Mouse (Mus musculus) heart, embryonic 16.5 days (tissue): ENCODE measurements around the gene Cd209c. TPM values are rescaled to one million over a fixed set of nuclear protein-coding genes. Genes with fewer than 3 reads are reported as not detected.

Experiments
- ATAC-seq: fragments of 200-750 bp; cut with Nextera tagmentation; replicated peaks from 2 replicates; pipeline ENCODE4 v1.8.0; 2017; ENCODE audit warnings: moderate number of reproducible peaks; ENCODE audit not compliant: insufficient read depth, low FRiP score; ENCODE audit errors: extremely low read depth
- H3K27ac ChIP-seq: fragments of 300-500 bp; sonication (generic); 2 replicates; pipeline ENCODE4 v1.5.1; 2014; ENCODE audit warnings: mild to moderate bottlenecking, low read length, control low read depth, moderate library complexity
- H3K27me3 ChIP-seq: fragments of 300-500 bp; sonication (generic); 2 replicates; pipeline ENCODE4 v1.6.1; 2014; ENCODE audit warnings: low read length, mixed read lengths; ENCODE audit not compliant: control insufficient read depth, insufficient read depth
- H3K36me3 ChIP-seq: fragments of 300-500 bp; sonication (generic); 2 replicates; pipeline ENCODE4 v1.6.1; 2014; ENCODE audit not compliant: control insufficient read depth, insufficient read depth
- H3K4me1 ChIP-seq: fragments of 300-500 bp; sonication (generic); 2 replicates; pipeline ENCODE4 v1.6.1; 2014; ENCODE audit warnings: low read length, mixed read lengths; ENCODE audit not compliant: control insufficient read depth, insufficient read depth
- H3K4me2 ChIP-seq: fragments of 300-500 bp; sonication (generic); 2 replicates; pipeline ENCODE4 v1.6.1; 2014; ENCODE audit warnings: low read depth, mild to moderate bottlenecking, control low read depth, low read length
- H3K4me3 ChIP-seq: fragments of 300-500 bp; sonication (generic); 2 replicates; pipeline ENCODE4 v1.5.1; 2014; ENCODE audit warnings: mild to moderate bottlenecking, control low read depth, low read length
- H3K9ac ChIP-seq: fragments of 300-500 bp; sonication (generic); 2 replicates; pipeline ENCODE4 v1.6.1; 2014; ENCODE audit warnings: low read length, control low read depth
- H3K9me3 ChIP-seq: fragments of 300-500 bp; sonication (generic); replicated peaks from 2 replicates; pipeline ENCODE4 v1.6.1; 2016; ENCODE audit warnings: low read length; ENCODE audit not compliant: control insufficient read depth
- WGBS: fragments of 180-500 bp; shearing (Covaris S2); extraction: QIAGEN DNeasy Blood & Tissue Kit; methylation state at CpG from one replicate; pipeline ENCODE4 v1.1.7; 2014; 5-methylcytosine and 5-hydroxymethylcytosine counted together
- polyA plus RNA-seq: library from polyadenylated mRNA; unstranded; fragments of >200 nt; fragmentation: Nextera tagmentation; extraction: Ambion mirVana; gene quantifications from 2 replicates; pipeline ENCODE4 v1.2.1, GENCODE M21; 2015

Cd209c gene
- polyA plus RNA-seq = 0.21 and 0.38 TPM in 2 replicates

DNA sequence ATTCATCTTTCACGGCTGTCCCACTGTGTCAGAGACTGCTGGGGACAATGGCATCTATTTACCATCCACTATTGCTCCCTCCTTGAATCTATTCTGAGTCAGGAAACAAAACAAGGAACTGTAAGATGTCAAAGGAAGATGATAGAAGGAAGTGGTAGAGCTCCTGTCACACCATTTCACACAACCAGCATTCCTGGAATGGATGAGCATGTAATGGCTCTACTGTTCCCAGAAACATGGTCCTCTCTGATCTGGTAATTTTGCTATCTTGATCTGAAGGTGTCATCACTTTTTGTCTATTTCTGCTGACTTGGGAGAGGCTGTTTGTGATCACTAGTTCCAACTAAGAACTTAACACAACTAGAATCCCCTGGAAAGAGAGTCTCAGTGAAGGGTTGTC, at the start of gene Cd209c:
Gene Cd209c, minus strand, starts transcription at position 101 of the 400 bp plus-strand sequence.
- Histone ChIP-seq H3K27ac (no peak within 1 kb of the TSS), H3K4me2 (no peak within 1 kb of the TSS), H3K36me3 (no peaks in the 10 kb centered on the region), H3K4me1 (no peaks in the 10 kb centered on the region), H3K9ac (no peak within 1 kb of the TSS), H3K27me3 (no peaks in the 10 kb centered on the region), H3K9me3 (peaks cover 4% of the 10 kb centered on the region; the same call in 1 of the 2 replicates), H3K4me3 (no peak within 1 kb of the TSS)
- 80% methylated on average over 1 of the region's 1 CpGs for WGBS
- no peak for ATAC-seq

DNA sequence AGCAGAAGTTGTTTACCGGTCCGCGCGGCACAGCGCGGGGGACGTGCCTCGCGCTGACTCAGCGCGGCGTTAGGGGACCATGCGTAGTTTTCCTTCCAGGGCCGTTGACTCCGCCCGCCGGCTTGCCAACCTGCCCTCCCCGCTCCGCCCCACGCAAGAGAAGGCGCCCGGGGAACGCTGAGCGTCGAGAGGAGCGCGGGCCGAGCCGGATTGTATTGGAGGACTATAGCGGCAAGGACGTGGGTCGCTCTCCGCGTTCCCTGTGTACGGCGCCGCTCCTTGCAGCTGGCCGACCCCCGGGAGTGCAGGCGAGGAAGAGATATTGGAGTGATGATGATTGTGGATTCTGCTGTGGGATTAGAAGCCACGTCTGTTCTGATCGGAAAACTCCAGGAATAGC, 39.7 kb upstream of the Cd209c start:
- Histone ChIP-seq H3K9me3 (peaks cover 3% of the 10 kb centered on the region; the same call in 1 of the 2 replicates), H3K36me3 (no peaks in the 10 kb centered on the region), H3K9ac (no peak overlapping the region), H3K27ac (no peak overlapping the region), H3K4me1 (no peaks in the 10 kb centered on the region), H3K4me2 (peak overlapping the region; percentile 41), H3K4me3 (peak overlapping the region; percentile 29; the same call in 1 of the 2 replicates), H3K27me3 (no peaks in the 10 kb centered on the region)
- ATAC-seq = no peak
- 28% methylated on average over 42 of the region's 42 CpGs for WGBS

GRCm38 (mm10) chr8:3956037-3956436, 1.5 kb upstream of the Cd209c start:
- H3K9me3 ChIP-seq = peaks cover 4% of the 10 kb centered on the region; the same call in 1 of the 2 replicates
- no peak for ATAC-seq
- H3K27ac ChIP-seq = no peak overlapping the region
- no peaks in the 10 kb centered on the region for H3K27me3 ChIP-seq
- no peak overlapping the region for H3K4me2 ChIP-seq
- H3K9ac ChIP-seq = no peak overlapping the region
- no peaks in the 10 kb centered on the region for H3K36me3 ChIP-seq
- 83% methylated on average over 1 of the region's 1 CpGs for WGBS
- no peaks in the 10 kb centered on the region for H3K4me1 ChIP-seq
- H3K4me3 ChIP-seq = no peak overlapping the region

DNA sequence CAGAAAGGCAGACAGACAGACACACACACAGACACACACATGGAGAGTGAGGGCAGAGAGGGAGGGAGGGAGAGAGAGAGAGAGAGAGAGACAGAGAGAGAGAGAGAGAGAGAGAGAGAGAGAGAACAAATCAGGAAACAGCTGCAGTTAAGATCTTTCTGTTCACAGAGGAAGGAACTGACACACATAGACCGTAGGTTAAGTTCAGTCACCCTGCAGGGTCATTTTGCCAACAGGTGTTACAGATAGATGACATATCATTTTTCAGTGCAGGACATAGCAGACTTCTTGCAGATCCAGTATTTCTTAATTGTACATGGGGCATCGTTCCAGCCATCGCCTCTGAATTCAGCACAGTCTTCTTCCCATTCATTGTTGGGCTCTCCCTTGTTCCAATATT, 14.5 kb downstream of the Cd209c start:
- 80% methylated on average over 3 of the region's 3 CpGs for WGBS
- H3K9ac ChIP-seq = no peak overlapping the region

GRCm38 (mm10) chr8:3926744-3927143, 27.8 kb downstream of the Cd209c start, which contains the start of gene Cd209b:
TSS of gene Cd209b (minus strand) at chr8:3926844.
- no peak within 1 kb of the TSS for H3K9ac ChIP-seq
- no peak within 1 kb of the TSS for H3K4me3 ChIP-seq
- H3K36me3 ChIP-seq = no peaks in the 10 kb centered on the region
- H3K27me3 ChIP-seq = no peaks in the 10 kb centered on the region
- H3K4me1 ChIP-seq = no peaks in the 10 kb centered on the region
- no peak within 1 kb of the TSS for H3K4me2 ChIP-seq
- WGBS = 88% methylated on average over 3 of the region's 3 CpGs
- no peak within 1 kb of the TSS for H3K27ac ChIP-seq
- no peaks in the 10 kb centered on the region for H3K9me3 ChIP-seq
- ATAC-seq = no peak

More for the DNA sequence above, 14.5 kb downstream of the Cd209c start:
- Histone ChIP-seq H3K4me1 (no peaks in the 10 kb centered on the region), H3K27ac (no peak overlapping the region), H3K4me2 (no peak overlapping the region), H3K9me3 (peaks cover 7% of the 10 kb centered on the region; the same call in 1 of the 2 replicates), H3K36me3 (no peaks in the 10 kb centered on the region), H3K27me3 (no peaks in the 10 kb centered on the region), H3K4me3 (no peak overlapping the region)
- ATAC-seq = no peak

Other genes with a start within 250 kb of the Cd209c start
- gene Clec4g, start 234.1 kb downstream of the Cd209c start, polyA plus RNA-seq = 2.0 and 2.6 TPM in 2 replicates
- 0.19 and 0.28 TPM in 2 replicates for gene Cd209a, start 205.8 kb downstream of the Cd209c start, polyA plus RNA-seq
- gene Cd209e, start 100.4 kb downstream of the Cd209c start, polyA plus RNA-seq = 0.16 and 0.39 TPM in 2 replicates
- gene Cd209d, start 76.2 kb downstream of the Cd209c start, polyA plus RNA-seq = not detected in 2 replicates
- not detected in 2 replicates for gene Cd209b, start 27.9 kb downstream of the Cd209c start, polyA plus RNA-seq
- gene Cd209f, start 151.1 kb upstream of the Cd209c start, polyA plus RNA-seq = 0.12 TPM in 1 of 2 replicates, not detected in the other
- not detected in 2 replicates for gene Cd209g, start 179.4 kb upstream of the Cd209c start, polyA plus RNA-seq
- gene Evi5l, start 211.8 kb upstream of the Cd209c start, polyA plus RNA-seq = 15.0 and 16.7 TPM in 2 replicates